Mouse (Mus musculus): Measurements from ENCODE around the gene Mtg1. TPM values are rescaled to one million over a fixed set of nuclear protein-coding genes. Genes with fewer than 3 reads are reported as not detected.
"Not testable (repeated sequence)": the region's sequence is repeated elsewhere in the genome, so short reads cannot be mapped to it uniquely, and the experiment has no call there.

The Mtg1 gene
- total RNA-seq, 2 experiments from 2014 or later = 42.0 to 45.9 TPM

GRCm38 (mm10) chr7:140126934-140127333 lies 10.4 kb upstream of the Mtg1 start:
- no peak for DNase-seq

DNA sequence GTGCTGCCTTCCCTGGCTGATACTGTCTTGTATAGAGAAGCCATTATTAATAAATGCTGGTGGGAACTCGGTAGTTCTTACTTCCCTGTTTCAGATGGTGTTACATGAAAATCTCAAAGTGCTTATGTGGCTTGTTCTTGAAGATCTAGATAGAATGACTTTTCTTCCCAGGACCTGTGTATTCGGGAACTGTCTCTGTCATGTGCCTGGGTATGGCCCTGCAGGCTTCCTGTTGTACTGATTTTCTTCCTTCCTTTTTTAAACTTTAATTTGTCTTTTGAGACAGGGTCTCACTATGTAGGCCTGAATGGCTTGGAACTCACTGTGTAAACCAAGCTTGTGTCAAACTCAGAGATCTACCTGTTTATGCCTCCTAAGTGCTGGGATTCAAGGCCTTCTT lies 9.5 kb upstream of the Mtg1 start:
- DNase-seq = no peak

- DNase-seq = not testable (repeated sequence)
Measured at GRCm38 (mm10) chr7:140132184-140132583, 5.2 kb upstream of the Mtg1 start.

DNA sequence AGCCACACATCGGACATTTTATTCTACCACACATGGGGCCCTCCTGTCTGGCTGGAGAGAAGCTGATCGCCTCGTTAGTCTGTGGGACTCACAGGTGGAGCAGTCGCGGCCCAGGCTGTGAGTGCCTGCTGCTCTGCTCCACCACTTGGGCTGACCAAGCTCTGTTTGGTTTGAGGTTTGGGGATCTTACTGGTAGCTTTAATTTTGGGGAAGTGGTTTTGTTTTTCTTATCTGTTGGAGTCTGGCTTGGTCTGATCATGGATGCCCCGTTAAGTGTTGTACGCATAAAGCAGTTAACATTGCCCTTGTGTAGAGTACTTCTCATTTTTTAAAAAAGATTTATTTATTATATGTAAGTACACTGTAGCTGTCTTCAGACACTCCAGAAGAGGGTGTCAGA lies 3.3 kb upstream of the Mtg1 start:
- DNase-seq = not testable (repeated sequence)

GRCm38 (mm10) chr7:140135106-140135770 lies 2.1 kb upstream of the Mtg1 start:
- peak; percentile 50 for DNase-seq

GRCm38 (mm10) chr7:140138021-140138310 lies 602 bp downstream of the Mtg1 start:
- DNase-seq = no peak

DNA sequence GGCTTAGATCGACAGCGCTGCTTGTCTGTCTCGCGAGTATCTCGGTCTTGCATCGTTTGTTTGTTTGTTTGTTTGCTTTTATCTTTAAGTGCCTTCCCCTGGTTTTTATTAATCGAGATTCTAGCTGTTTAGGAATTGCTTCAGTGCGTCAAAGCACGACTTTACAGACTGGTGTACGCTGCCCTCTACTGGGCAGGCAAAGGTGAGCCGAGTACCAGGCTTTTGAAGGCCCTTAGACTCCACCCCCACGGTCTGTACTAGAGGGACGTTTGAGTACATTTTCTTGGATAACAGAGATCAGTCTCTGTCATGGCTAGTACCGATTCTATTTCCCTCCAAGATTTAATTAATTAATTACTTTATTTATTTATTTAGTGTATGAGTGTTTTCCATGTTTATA lies 4.0 kb downstream of the Mtg1 start:
- peak; percentile 81 for DNase-seq

DNA sequence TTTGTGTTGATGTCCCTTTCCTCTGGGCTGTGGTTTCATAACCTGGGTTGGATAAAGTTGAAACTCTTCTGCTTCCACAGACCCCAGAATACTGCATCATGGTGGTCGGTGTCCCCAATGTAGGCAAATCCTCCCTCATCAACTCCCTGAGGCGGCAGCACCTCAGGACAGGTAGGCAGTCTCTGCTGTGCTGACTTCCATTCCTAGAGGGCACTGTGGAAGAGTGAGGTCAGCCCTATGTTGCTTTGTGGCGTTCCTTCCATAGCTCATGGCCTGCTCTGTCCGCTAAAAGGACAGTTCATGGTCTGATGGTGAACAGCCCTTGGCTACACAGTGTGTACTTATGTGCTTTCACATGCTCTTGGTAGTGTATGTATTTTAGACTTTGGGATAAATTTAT lies 7.2 kb downstream of the Mtg1 start:
- no peak for DNase-seq

DNA sequence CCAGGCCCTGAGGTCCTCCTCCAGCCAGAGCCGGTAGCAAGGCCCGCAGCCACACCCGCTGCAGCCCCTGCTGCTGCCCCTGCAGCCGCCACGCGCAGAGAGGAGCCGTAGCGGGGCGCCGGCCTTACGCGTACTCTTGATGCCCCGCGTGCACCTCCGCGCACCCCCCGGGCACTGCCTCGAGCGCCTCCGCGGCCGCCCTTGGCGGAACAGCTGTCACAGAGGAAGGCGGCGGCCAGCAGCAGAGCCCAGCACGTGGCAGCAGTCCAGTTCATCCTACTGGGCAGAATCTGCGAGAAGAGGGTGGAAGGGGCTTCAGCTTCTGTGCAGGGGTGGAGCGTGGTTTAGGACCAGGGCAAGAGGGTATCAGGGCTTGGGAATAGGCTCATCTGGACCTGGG lies 16.0 kb downstream of the Mtg1 start:
- DNase-seq = peak; percentile 51

GRCm38 (mm10) chr7:140153829-140154217 lies 16.5 kb downstream of the Mtg1 start:
- DNase-seq = no peak

DNA sequence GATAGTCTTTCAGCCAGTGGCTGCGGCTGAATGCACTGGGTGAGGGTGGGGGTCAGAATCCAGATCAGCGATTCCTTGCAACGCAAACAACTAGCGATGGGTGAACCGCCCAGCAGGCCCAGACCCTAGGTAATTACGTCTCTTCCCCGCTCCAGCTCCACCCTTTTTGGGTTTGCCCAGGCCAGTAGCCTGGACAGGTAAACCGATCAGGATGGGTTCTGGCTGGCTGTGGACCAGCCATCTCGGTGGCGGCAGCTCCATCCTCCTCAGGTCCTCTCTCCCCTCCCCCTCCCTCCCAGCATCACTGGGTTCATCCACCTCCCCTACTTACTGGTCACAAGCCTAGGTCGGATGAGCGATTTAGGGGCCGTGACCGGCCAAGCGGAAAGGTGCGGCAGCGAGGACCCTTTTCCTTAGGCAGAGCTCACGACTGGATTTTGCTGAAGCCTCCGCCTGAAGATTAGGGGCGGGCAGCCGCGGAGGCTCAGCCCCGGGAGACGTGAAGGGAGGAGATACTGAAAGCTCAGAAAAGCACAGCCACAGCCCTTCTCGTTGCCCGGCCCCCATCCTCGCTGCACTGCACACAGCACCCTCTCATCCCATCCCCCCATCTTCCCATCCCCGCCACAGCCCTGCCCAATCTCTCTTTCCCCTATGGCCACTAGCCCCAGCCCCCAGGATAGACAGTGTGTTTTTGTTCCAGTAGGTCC lies 17.0 kb downstream of the Mtg1 start, which contains the start of gene Sprn:
TSS of gene Sprn (minus strand) at position 660 of the 710 bp plus-strand sequence.
- DNase-seq = no peak

GRCm38 (mm10) chr7:140160363-140160762 lies 23.0 kb downstream of the Mtg1 start:
- DNase-seq = no peak

DNA sequence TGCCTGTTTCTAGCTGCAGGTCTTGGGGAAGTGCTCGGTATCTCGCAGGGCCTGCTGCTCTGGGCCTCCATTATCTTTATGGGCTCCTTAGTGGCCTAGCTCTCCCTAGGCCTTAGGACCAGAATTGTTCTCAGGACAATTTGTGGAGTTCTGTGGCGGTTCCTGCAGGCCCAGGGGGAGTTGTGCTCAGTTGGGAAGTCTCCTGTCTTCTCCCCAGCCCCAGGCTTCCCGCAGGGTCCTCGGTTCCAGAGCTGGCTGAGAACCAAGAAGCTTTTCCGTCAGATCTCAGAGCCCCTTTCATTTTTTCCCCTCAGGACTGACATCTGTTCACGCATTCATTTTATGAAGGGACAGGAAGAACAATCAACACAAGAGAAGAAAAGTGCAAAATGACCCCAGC lies 27.3 kb downstream of the Mtg1 start, which contains the start of gene Olfr522:
TSS of gene Olfr522 (minus strand) at position 101 of the 400 bp plus-strand sequence.
- DNase-seq = no peak

- no peak for DNase-seq
Measured at GRCm38 (mm10) chr7:140167950-140168349, 30.6 kb downstream of the Mtg1 start.

GRCm38 (mm10) chr7:140169386-140169785 lies 32.0 kb downstream of the Mtg1 start:
- DNase-seq = no peak

- no peak for DNase-seq
Measured at GRCm38 (mm10) chr7:140170863-140171262, 33.5 kb downstream of the Mtg1 start.

DNA sequence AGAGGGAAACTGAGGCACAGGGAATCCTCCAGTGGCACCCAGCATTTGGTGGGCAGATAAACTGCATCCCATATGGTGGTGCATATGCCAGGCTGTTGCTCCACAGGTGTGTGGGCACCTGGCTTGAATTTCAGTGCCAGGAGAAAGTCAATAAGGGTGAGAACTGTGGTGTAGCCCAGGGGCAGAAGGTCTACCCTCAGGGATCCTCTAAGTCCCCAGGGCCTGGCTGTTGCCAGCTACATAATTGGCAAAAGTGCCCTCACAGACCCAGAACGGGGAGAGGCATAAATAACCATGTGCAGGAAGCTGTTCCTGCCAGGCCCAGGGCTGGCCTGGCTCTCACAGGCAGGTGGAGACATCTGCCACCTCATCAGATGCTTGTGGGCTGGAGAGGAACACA lies 35.6 kb downstream of the Mtg1 start, which contains the start of gene Olfr523:
TSS of gene Olfr523 (plus strand) at position 282 of the 400 bp plus-strand sequence.
- DNase-seq = no peak

DNA sequence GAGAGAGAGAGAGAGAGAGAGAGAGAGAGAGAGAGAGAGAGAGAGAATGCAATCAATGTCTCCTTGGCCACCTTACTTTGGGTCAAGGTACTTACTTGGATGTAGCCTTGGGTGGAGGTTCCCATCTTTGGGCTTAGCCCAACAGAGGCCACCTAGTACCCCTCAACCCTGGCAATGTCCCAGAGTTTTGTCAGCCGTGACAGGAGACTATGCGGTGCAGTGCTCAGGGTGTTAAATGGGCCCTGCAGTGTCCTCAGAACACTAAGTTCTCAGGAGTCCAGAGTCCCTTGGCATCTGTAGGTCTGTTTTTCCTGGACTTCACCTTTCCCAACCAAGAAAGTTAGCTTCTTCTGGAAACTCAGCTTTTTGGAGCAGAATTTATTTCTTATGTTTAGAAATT lies 41.8 kb downstream of the Mtg1 start:
- no peak for DNase-seq

GRCm38 (mm10) chr7:140180692-140181091 lies 43.3 kb downstream of the Mtg1 start:
- no peak for DNase-seq

DNA sequence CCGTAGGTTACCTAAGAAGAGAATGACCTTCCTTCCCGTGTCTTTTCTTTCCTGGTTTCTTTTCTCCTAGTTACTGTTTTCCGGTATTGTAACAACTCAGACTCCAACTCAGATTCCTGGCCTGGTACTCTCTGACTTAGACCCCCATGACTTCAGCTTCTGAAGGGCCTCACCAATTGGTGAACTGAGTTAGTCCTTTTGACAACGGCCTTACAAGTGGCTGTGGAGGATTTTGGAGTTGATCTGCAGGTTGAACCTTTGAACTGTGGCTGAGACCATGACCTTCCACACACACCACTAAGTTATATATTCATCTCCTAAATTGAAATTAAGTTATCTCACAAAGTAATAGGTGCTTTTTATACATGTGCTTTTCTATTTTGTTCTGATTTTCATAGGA lies 46.8 kb downstream of the Mtg1 start:
- DNase-seq = no peak

DNA sequence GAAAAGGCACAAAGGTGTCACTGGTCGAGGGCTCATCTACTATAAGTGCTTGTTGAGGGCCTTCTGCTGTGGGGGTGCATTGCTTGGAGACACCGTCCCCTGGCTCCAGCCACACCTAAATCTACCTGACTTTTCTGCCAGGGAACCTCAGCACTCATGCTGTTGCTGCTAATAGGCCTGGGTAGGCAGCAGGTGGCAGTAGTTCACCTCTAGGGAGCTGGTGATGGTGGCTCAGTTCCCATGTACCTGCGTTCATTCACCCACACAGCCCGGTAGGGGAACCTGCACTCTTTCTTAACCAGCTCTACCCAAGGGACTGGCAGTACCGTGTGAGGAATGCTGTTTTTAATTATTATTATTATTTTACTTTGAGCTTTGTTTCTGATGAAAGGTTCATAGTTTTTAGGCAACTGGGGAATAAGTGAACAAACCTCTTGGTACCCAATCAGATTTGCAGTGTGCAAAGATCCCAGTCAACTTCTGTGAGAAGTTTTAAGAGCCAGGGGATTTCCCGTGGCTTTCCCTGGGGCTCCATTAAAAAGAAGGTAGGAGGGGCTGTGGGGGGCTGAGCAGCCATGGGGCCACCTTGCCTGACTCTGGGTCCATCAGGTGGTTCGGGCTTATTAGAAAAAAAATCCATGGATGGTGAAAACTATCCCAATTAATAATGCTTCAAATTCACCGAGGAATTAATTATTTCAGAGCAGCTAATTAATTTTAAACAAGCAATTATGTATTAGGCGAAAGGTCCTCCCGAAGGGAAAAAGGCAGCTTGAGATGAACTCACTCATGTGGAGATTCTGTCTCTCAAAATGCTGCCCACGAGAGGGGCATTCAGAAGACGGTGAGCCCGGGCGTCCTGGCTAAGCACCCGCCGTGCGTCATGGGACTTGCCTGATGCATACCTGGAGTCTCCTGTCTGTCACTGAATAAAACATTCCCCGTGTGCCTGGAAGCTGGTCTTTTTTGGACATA lies 49.6 kb downstream of the Mtg1 start:
- DNase-seq = peak; percentile 28

DNA sequence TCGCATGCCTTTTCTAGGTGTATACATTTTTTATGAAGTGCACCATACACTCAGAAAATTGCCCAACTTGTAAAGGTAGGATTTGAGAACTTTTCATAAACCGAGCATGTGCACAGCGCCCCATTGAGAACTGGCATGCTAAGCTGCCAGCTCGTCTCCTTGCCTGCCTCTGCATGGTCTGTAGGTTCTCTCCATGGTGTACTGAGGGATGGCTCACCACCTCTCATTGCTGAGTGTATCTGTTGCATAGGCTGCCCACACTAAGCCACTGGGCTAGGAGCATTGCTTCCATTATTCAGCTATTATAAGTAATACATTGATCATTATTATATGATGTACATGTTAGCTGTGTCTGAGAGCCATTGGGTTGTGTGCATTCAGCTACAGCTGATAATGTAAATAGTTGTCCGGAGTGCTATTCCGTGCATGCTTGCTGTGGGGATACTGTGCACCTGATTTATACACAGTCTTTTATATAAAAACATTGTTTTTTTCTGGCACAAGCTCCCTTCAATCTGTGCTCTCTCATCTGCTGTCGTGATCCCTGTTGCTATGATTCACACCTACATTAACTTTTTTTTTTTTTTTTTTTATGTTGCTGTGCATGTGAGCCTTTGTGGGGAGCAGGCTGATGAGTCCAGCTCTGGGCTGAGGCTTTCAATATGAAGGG lies 50.5 kb downstream of the Mtg1 start:
- DNase-seq = no peak
